Mouse (Mus musculus): ENCODE measurements around the gene Tbx4.

The Tbx4 gene

GRCm38 (mm10) chr11:85910133-85910532 lies 23.9 kb downstream of the Tbx4 start:
- no peak for DNase-seq

- no peak for DNase-seq
Observed at GRCm38 (mm10) chr11:85913506-85913905, 27.3 kb downstream of the Tbx4 start.

GRCm38 (mm10) chr11:85917091-85917992 lies 31.1 kb downstream of the Tbx4 start:
- DNase-seq, result peak; percentile 43

GRCm38 (mm10) chr11:85917993-85918325 lies 31.7 kb downstream of the Tbx4 start:
- DNase-seq, result no peak

- no peak for DNase-seq
Observed at GRCm38 (mm10) chr11:85918388-85918940, 32.2 kb downstream of the Tbx4 start.

GRCm38 (mm10) chr11:85925294-85925743 lies 39.1 kb downstream of the Tbx4 start:
- peak; percentile 8 for DNase-seq

- no peak for DNase-seq
Observed at GRCm38 (mm10) chr11:85926287-85926764, 40.1 kb downstream of the Tbx4 start.

- no peak for DNase-seq
Observed at GRCm38 (mm10) chr11:85928106-85928505, 41.9 kb downstream of the Tbx4 start.

- DNase-seq, result no peak
Observed at GRCm38 (mm10) chr11:85929651-85930050, 43.4 kb downstream of the Tbx4 start.

- DNase-seq, result no peak
Observed at GRCm38 (mm10) chr11:85941785-85942570, 55.8 kb downstream of the Tbx4 start.

GRCm38 (mm10) chr11:85948765-85949164 lies 62.5 kb downstream of the Tbx4 start:
- DNase-seq, result no peak

- DNase-seq, result no peak
Observed at GRCm38 (mm10) chr11:85949749-85950148, 63.5 kb downstream of the Tbx4 start.

GRCm38 (mm10) chr11:85952538-85952937 lies 66.3 kb downstream of the Tbx4 start:
- DNase-seq, result no peak

GRCm38 (mm10) chr11:85955611-85956010 lies 69.4 kb downstream of the Tbx4 start:
- DNase-seq, result no peak

GRCm38 (mm10) chr11:85956422-85956821 lies 70.2 kb downstream of the Tbx4 start:
- no peak for DNase-seq

GRCm38 (mm10) chr11:85956950-85957778 lies 70.9 kb downstream of the Tbx4 start:
- DNase-seq, result no peak

- no peak for DNase-seq
Observed at GRCm38 (mm10) chr11:85959837-85960236, 73.6 kb downstream of the Tbx4 start.

GRCm38 (mm10) chr11:85960273-85960672 lies 74.1 kb downstream of the Tbx4 start:
- no peak for DNase-seq

- no peak for DNase-seq
Observed at GRCm38 (mm10) chr11:85961498-85961897, 75.3 kb downstream of the Tbx4 start.

Data from layer of hippocampus, adult 9-11 months (tissue).